Mouse (Mus musculus): ENCODE results near the gene Prkaca.
"Not testable (repeated sequence)": the region's sequence is repeated elsewhere in the genome, so short reads cannot be mapped to it uniquely, and the experiment has no call there.

Gene Prkaca

GRCm38 (mm10) chr8:84003612-84004246, 30.9 kb downstream of the Prkaca start:
- no peak for DNase-seq

GRCm38 (mm10) chr8:84004533-84005201, 31.9 kb downstream of the Prkaca start:
- peak; percentile 96 for DNase-seq

- DNase-seq, result not testable (repeated sequence)
Observed at GRCm38 (mm10) chr8:84005502-84005901, 32.7 kb downstream of the Prkaca start.

- no peak for DNase-seq
Observed at GRCm38 (mm10) chr8:84008362-84008761, 35.6 kb downstream of the Prkaca start.

- DNase-seq, result peak; percentile 70
Observed at GRCm38 (mm10) chr8:84009876-84010275, 37.1 kb downstream of the Prkaca start.

- no peak for DNase-seq
Observed at GRCm38 (mm10) chr8:84010625-84011611, 38.1 kb downstream of the Prkaca start.

- DNase-seq, result no peak
Observed at GRCm38 (mm10) chr8:84011705-84012498, 39.1 kb downstream of the Prkaca start, which contains the start of gene 2210011C24Rik. Gene 2210011C24Rik (minus strand): TSS chr8:84012171.

GRCm38 (mm10) chr8:84012499-84013165, 39.8 kb downstream of the Prkaca start:
- no peak for DNase-seq

GRCm38 (mm10) chr8:84015833-84016232, 43.0 kb downstream of the Prkaca start:
- no peak for DNase-seq

GRCm38 (mm10) chr8:84019738-84020137, 46.9 kb downstream of the Prkaca start:
- no peak for DNase-seq

- DNase-seq, result no peak
Observed at GRCm38 (mm10) chr8:84021096-84021495, 48.3 kb downstream of the Prkaca start, which contains the start of gene Palm3. Gene Palm3 (plus strand): TSS chr8:84021471.

GRCm38 (mm10) chr8:84021569-84021968, 48.8 kb downstream of the Prkaca start:
- no peak for DNase-seq

GRCm38 (mm10) chr8:84023085-84023484, 50.3 kb downstream of the Prkaca start:
- DNase-seq, result no peak

- no peak for DNase-seq
Observed at GRCm38 (mm10) chr8:84023631-84024030, 50.8 kb downstream of the Prkaca start.

- DNase-seq, result no peak
Observed at GRCm38 (mm10) chr8:84024171-84024570, 51.4 kb downstream of the Prkaca start.

GRCm38 (mm10) chr8:84025863-84026262, 53.1 kb downstream of the Prkaca start:
- no peak for DNase-seq

- DNase-seq, result no peak
Observed at GRCm38 (mm10) chr8:84027449-84027848, 54.7 kb downstream of the Prkaca start.

GRCm38 (mm10) chr8:84029272-84029671, 56.5 kb downstream of the Prkaca start:
- DNase-seq, result no peak

- DNase-seq, result no peak
Observed at GRCm38 (mm10) chr8:84032777-84033176, 60.0 kb downstream of the Prkaca start.

GRCm38 (mm10) chr8:84038015-84038414, 65.2 kb downstream of the Prkaca start:
- no peak for DNase-seq

- DNase-seq, result peak; percentile 52
Observed at GRCm38 (mm10) chr8:84039050-84039449, 66.3 kb downstream of the Prkaca start.

Data from layer of hippocampus, adult 9-11 months (tissue).